Mouse (Mus musculus) heart, embryonic 12.5 days (tissue): ENCODE measurements at regions not wholly inside any gene's neighbourhood (a gene's known extent, or its start where the extent isn't known, plus 50 kb on each side); places are given as distances from the start of the nearest gene placed in this dataset.
"Not testable (repeated sequence)": the region's sequence is repeated elsewhere in the genome, so short reads cannot be mapped to it uniquely, and the experiment has no call there.

Experiments
- ATAC-seq: fragments of 200-750 bp; cut with Nextera tagmentation; 2 replicates; pipeline ENCODE4 v1.8.0; 2017; ENCODE audit warnings: moderate TSS enrichment, moderate library complexity; ENCODE audit not compliant: insufficient number of reproducible peaks, low FRiP score
- H3K27ac ChIP-seq: fragments of 300-500 bp; sonication (generic); 2 replicates; pipeline ENCODE4 v1.5.1; 2016; ENCODE audit warnings: mild to moderate bottlenecking, moderate library complexity; ENCODE audit not compliant: poor library complexity, severe bottlenecking
- H3K27me3 ChIP-seq: fragments of 300-500 bp; sonication (generic); replicated peaks from 2 replicates; pipeline ENCODE4 v1.6.1; 2016; ENCODE audit warnings: mild to moderate bottlenecking, moderate library complexity
- H3K36me3 ChIP-seq: fragments of 300-500 bp; sonication (generic); 2 replicates; pipeline ENCODE4 v1.6.1; 2016; ENCODE audit warnings: mild to moderate bottlenecking, moderate library complexity
- H3K4me1 ChIP-seq: fragments of 300-500 bp; sonication (generic); replicated peaks from 2 replicates; pipeline ENCODE4 v1.6.1; 2016; ENCODE audit warnings: mild to moderate bottlenecking
- H3K4me2 ChIP-seq: fragments of 300-500 bp; sonication (generic); 2 replicates; pipeline ENCODE4 v1.6.1; 2016; ENCODE audit warnings: mild to moderate bottlenecking, moderate library complexity
- H3K4me3 ChIP-seq: fragments of 300-500 bp; sonication (generic); 2 replicates; pipeline ENCODE4 v1.5.1; 2016; ENCODE audit warnings: mild to moderate bottlenecking
- H3K9ac ChIP-seq: fragments of 300-500 bp; sonication (generic); 2 replicates; pipeline ENCODE4 v1.6.1; 2016; ENCODE audit warnings: mild to moderate bottlenecking, moderate library complexity
- H3K9me3 ChIP-seq: fragments of 300-500 bp; sonication (generic); replicated peaks from 2 replicates; pipeline ENCODE4 v1.6.1; 2016; ENCODE audit warnings: mild to moderate bottlenecking, moderate library complexity
- WGBS: fragments of 180-500 bp; shearing (Covaris S2); methylation state at CpG from one replicate; pipeline ENCODE4 v1.1.7; 2016; 5-methylcytosine and 5-hydroxymethylcytosine counted together

DNA sequence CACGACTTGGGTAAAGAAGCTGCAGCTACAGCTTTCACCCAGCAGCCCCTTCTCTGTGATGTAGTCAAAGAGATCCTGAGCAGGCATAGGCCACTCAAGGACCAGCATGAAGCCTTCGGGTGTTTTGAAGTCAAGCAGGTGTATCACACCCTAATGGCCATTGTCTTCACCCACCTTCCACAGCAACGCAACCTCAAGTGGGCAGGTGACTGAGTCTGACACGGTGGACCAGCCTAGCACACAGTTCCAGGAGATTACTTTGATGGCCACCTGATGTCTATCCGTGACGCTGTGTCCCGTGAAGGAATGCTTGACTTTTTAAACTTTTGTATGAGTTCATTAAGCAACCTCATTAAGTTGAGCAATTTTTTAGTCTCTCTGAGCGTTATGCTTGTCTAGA, 57.5 kb upstream of the Gm21119 start:
- not testable (repeated sequence) for H3K9me3 ChIP-seq, H3K9ac ChIP-seq, H3K27ac ChIP-seq, H3K4me1 ChIP-seq, H3K36me3 ChIP-seq, H3K27me3 ChIP-seq
- H3K4me2 ChIP-seq = peak overlapping the region; percentile 51
- peak overlapping the region; percentile 18; the same call in 1 of the 2 replicates for H3K4me3 ChIP-seq
- 76% methylated on average over 7 of the region's 8 CpGs for WGBS
- peak; percentile 73 for ATAC-seq

DNA sequence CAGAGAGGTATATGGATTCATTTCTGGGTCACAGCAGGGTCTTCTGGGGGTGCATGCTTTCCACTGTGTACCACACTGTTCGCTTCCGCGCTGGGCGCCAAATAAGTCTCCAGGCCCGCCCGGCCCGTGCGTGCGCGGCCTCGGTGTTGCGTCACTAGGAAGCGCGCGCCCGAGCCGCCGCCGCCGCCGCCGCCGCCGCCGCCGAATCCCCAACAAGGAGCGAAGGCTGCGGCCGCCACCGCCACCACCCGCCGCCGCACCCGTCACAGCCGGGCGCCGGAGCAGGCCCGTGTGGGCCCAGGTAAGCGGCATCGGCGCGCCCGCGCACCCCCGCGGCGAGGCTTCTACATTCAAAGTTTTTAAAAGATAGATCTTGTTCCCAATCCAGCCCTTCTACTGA, 57.1 kb upstream of the Gm21119 start:
- ATAC-seq = peak; percentile 98
- H3K9ac ChIP-seq, H3K4me1 ChIP-seq, H3K36me3 ChIP-seq, H3K27me3 ChIP-seq, H3K9me3 ChIP-seq, H3K27ac ChIP-seq: not testable (repeated sequence)
- WGBS = 65% methylated on average over 47 of the region's 47 CpGs
- peak overlapping the region; percentile 42 for H3K4me3 ChIP-seq
- H3K4me2 ChIP-seq = peak overlapping the region; percentile 51
